Mouse (Mus musculus): Measurements from ENCODE around the gene Spin1. TPM values are rescaled to one million over a fixed set of nuclear protein-coding genes. Genes with fewer than 3 reads are reported as not detected.

The Spin1 gene
- polyA plus RNA-seq, 1 experiment: 29.5 TPM

- Histone ChIP-seq H3K27me3 (ENCODE audit: control insufficient read depth, insufficient read depth, low read length) (no peaks in the 10 kb centered on the region), H3K4me3 (ENCODE audit: control insufficient read depth, insufficient read depth, low read length) (no peak overlapping the region), H3K4me1 (replicated peaks; ENCODE audit: control insufficient read depth, insufficient read depth, low read length) (no peaks in the 10 kb centered on the region), H3K27ac (ENCODE audit: control insufficient read depth, insufficient read depth, low read length) (no peak overlapping the region), H3K36me3 (ENCODE audit: control insufficient read depth, insufficient read depth, low read length) (peaks cover 3% of the 10 kb centered on the region; the same call in 1 of the 2 replicates)
- no peak for TF ChIP-seq POLR2A (IDR thresholded peaks at IDR 0.05; ENCODE audit: control insufficient read depth, extremely low read depth, insufficient read depth, low read length, poor library complexity)
- no peak for TF ChIP-seq CTCF (IDR thresholded peaks at IDR 0.05; ENCODE audit: borderline replicate concordance, control insufficient read depth, extremely low read depth, insufficient read depth, low read length, poor library complexity)
- no peak for DNase-seq
- 93% methylated on average over 10 of the region's 10 CpGs for WGBS
Observed at GRCm38 (mm10) chr13:51131179-51131578, 30.5 kb downstream of the Spin1 start.

GRCm38 (mm10) chr13:51136315-51136714, 35.6 kb downstream of the Spin1 start:
- no peak for DNase-seq
- WGBS: 64% methylated on average over 4 of the region's 4 CpGs
- H3K4me1 ChIP-seq (replicated peaks; ENCODE audit: control insufficient read depth, insufficient read depth, low read length): no peaks in the 10 kb centered on the region
- no peak overlapping the region for H3K4me3 ChIP-seq (ENCODE audit: control insufficient read depth, insufficient read depth, low read length)
- H3K27ac ChIP-seq (ENCODE audit: control insufficient read depth, insufficient read depth, low read length): no peak overlapping the region
- no peaks in the 10 kb centered on the region for H3K27me3 ChIP-seq (ENCODE audit: control insufficient read depth, insufficient read depth, low read length)
- TF ChIP-seq POLR2A (IDR thresholded peaks at IDR 0.05; ENCODE audit: control insufficient read depth, extremely low read depth, insufficient read depth, low read length, poor library complexity) (no peak), CTCF (IDR thresholded peaks at IDR 0.05; ENCODE audit: borderline replicate concordance, control insufficient read depth, extremely low read depth, insufficient read depth, low read length, poor library complexity) (no peak)
- H3K36me3 ChIP-seq (ENCODE audit: control insufficient read depth, insufficient read depth, low read length): peaks cover 16% of the 10 kb centered on the region

- 97% methylated on average over 2 of the region's 2 CpGs for WGBS
- no peak for DNase-seq
- no peak overlapping the region for H3K27ac ChIP-seq (ENCODE audit: control insufficient read depth, insufficient read depth, low read length)
- peaks cover 19% of the 10 kb centered on the region for H3K36me3 ChIP-seq (ENCODE audit: control insufficient read depth, insufficient read depth, low read length)
- H3K4me1 ChIP-seq (replicated peaks; ENCODE audit: control insufficient read depth, insufficient read depth, low read length): no peaks in the 10 kb centered on the region
- TF ChIP-seq CTCF (IDR thresholded peaks at IDR 0.05; ENCODE audit: borderline replicate concordance, control insufficient read depth, extremely low read depth, insufficient read depth, low read length, poor library complexity) (no peak), POLR2A (IDR thresholded peaks at IDR 0.05; ENCODE audit: control insufficient read depth, extremely low read depth, insufficient read depth, low read length, poor library complexity) (no peak)
- H3K4me3 ChIP-seq (ENCODE audit: control insufficient read depth, insufficient read depth, low read length): no peak overlapping the region
- no peaks in the 10 kb centered on the region for H3K27me3 ChIP-seq (ENCODE audit: control insufficient read depth, insufficient read depth, low read length)
Observed at GRCm38 (mm10) chr13:51136996-51137701, 36.5 kb downstream of the Spin1 start.

GRCm38 (mm10) chr13:51137702-51138031, 37.0 kb downstream of the Spin1 start:
- Histone ChIP-seq H3K27ac (ENCODE audit: control insufficient read depth, insufficient read depth, low read length) (no peak overlapping the region), H3K27me3 (ENCODE audit: control insufficient read depth, insufficient read depth, low read length) (no peaks in the 10 kb centered on the region), H3K4me1 (replicated peaks; ENCODE audit: control insufficient read depth, insufficient read depth, low read length) (no peaks in the 10 kb centered on the region), H3K36me3 (ENCODE audit: control insufficient read depth, insufficient read depth, low read length) (peaks cover 19% of the 10 kb centered on the region), H3K4me3 (ENCODE audit: control insufficient read depth, insufficient read depth, low read length) (no peak overlapping the region)
- no peak for DNase-seq
- TF ChIP-seq CTCF (IDR thresholded peaks at IDR 0.05; ENCODE audit: borderline replicate concordance, control insufficient read depth, extremely low read depth, insufficient read depth, low read length, poor library complexity) (no peak), POLR2A (IDR thresholded peaks at IDR 0.05; ENCODE audit: control insufficient read depth, extremely low read depth, insufficient read depth, low read length, poor library complexity) (no peak)

- Histone ChIP-seq H3K27ac (ENCODE audit: control insufficient read depth, insufficient read depth, low read length) (no peak overlapping the region), H3K4me3 (ENCODE audit: control insufficient read depth, insufficient read depth, low read length) (no peak overlapping the region), H3K4me1 (replicated peaks; ENCODE audit: control insufficient read depth, insufficient read depth, low read length) (no peaks in the 10 kb centered on the region), H3K27me3 (ENCODE audit: control insufficient read depth, insufficient read depth, low read length) (no peaks in the 10 kb centered on the region), H3K36me3 (ENCODE audit: control insufficient read depth, insufficient read depth, low read length) (peaks cover 31% of the 10 kb centered on the region)
- WGBS: 96% methylated on average over 1 of the region's 1 CpGs
- DNase-seq: no peak
- TF ChIP-seq CTCF (IDR thresholded peaks at IDR 0.05; ENCODE audit: borderline replicate concordance, control insufficient read depth, extremely low read depth, insufficient read depth, low read length, poor library complexity) (no peak), POLR2A (IDR thresholded peaks at IDR 0.05; ENCODE audit: control insufficient read depth, extremely low read depth, insufficient read depth, low read length, poor library complexity) (no peak)
Observed at GRCm38 (mm10) chr13:51147106-51147505, 46.4 kb downstream of the Spin1 start.

- Histone ChIP-seq H3K27me3 (ENCODE audit: control insufficient read depth, insufficient read depth, low read length) (no peaks in the 10 kb centered on the region), H3K27ac (ENCODE audit: control insufficient read depth, insufficient read depth, low read length) (no peak overlapping the region), H3K4me1 (replicated peaks; ENCODE audit: control insufficient read depth, insufficient read depth, low read length) (no peaks in the 10 kb centered on the region), H3K36me3 (ENCODE audit: control insufficient read depth, insufficient read depth, low read length) (peaks cover 11% of the 10 kb centered on the region; the same call in 1 of the 2 replicates), H3K4me3 (ENCODE audit: control insufficient read depth, insufficient read depth, low read length) (no peak overlapping the region)
- 96% methylated on average over 4 of the region's 4 CpGs for WGBS
- no peak for TF ChIP-seq CTCF (IDR thresholded peaks at IDR 0.05; ENCODE audit: borderline replicate concordance, control insufficient read depth, extremely low read depth, insufficient read depth, low read length, poor library complexity)
- TF ChIP-seq POLR2A (IDR thresholded peaks at IDR 0.05; ENCODE audit: control insufficient read depth, extremely low read depth, insufficient read depth, low read length, poor library complexity): no peak
- no peak for DNase-seq
Observed at GRCm38 (mm10) chr13:51152966-51153669, 52.4 kb downstream of the Spin1 start.

Measured in thymus, adult 2 months (tissue).